ENCODE assay signal across 9 mouse cellular contexts in the genomic region with DNA sequence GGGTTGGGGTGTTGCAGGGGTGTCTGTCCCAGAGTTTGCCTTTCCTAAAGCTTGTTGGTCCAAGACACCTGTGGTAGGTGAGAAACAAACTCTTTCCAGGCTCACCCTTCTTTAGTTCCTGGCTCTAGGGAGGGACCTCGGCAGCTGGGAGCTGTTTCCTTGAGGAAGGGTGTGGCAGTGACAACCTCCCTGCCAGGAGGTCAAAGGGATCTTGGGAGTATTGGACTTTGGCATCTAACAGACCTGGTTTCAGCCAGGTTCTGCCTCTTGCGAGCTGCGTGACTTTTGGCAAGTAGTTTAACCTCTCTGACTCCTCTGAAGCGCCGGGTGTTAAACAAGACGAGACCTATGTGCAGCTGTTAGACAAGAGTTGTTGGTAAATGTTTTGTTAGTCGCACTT. TPM values are rescaled to one million over a fixed set of nuclear protein-coding genes. Genes with fewer than 3 reads are reported as not detected.
DNase-seq lines count a peak whose midpoint lies in the region; ATAC-seq and TF ChIP-seq lines count a peak whose summit lies in the region.
"Had no signal": no experiment of that assay in that cellular context is flagged by ENCODE, and none has a peak within 500 bp of the region (broad histone marks: within the 10 kb centered on the region; RNA-seq: fewer than 3 reads in every experiment).

No protein-coding gene starts in this region.

- no peak for TF ChIP-seq CTCF in testis, adult 2 months (IDR thresholded peaks at IDR 0.05; ENCODE audit: control insufficient read depth, insufficient read depth, insufficient replicate concordance, low read depth, low read length)

- no peak overlapping the region for H3K27ac ChIP-seq in testis, adult 2 months (ENCODE audit: control insufficient read depth, insufficient read depth, low read depth, low read length)
- peak overlapping the region; percentile 82; the same call in 1 of the 2 replicates for H3K27ac ChIP-seq in limb, embryonic 14.5 days (replicated peaks; ENCODE audit: low read depth, low read length)

- WGBS in limb, embryonic 14.5 days: 65% methylated on average over 7 of the region's 7 CpGs

- no peaks in the 10 kb centered on the region for H3K27me3 ChIP-seq in testis, adult 2 months (ENCODE audit: control insufficient read depth, insufficient read depth, low read length)
- no peaks in the 10 kb centered on the region for H3K27me3 ChIP-seq in limb, embryonic 14.5 days (ENCODE audit: control insufficient read depth, insufficient read depth, low read length)

- no peaks in the 10 kb centered on the region for H3K36me3 ChIP-seq in testis, adult 2 months (ENCODE audit: control insufficient read depth, insufficient read depth, low read length)
- H3K36me3 ChIP-seq in limb, embryonic 14.5 days (ENCODE audit: control insufficient read depth, insufficient read depth, low read length): 0 out of 2 replicates have a peak, but pooled peaks cover 5% of the 10 kb centered on the region

- peaks cover 17% of the 10 kb centered on the region for H3K4me1 ChIP-seq in testis, adult 2 months (ENCODE audit: control insufficient read depth, insufficient read depth, low read length)
- H3K4me1 ChIP-seq in limb, embryonic 14.5 days (ENCODE audit: control insufficient read depth, insufficient read depth, low read length): peaks cover 55% of the 10 kb centered on the region

- no peak for ATAC-seq in limb, embryonic 14.5 days (ENCODE audit: low FRiP score, low read depth)

- H3K4me2 ChIP-seq in limb, embryonic 14.5 days (replicated peaks; ENCODE audit: low read depth, low read length, severe bottlenecking): peak overlapping the region; percentile 36

- no peaks in the 10 kb centered on the region for H3K9me3 ChIP-seq in limb, embryonic 14.5 days (ENCODE audit: control insufficient read depth, low read length)

- H3K9ac ChIP-seq in limb, embryonic 14.5 days (ENCODE audit: low read depth, low read length, severe bottlenecking): no peak overlapping the region

- DNase-seq in testis, postnatal 14 days (ENCODE audit: low spot score): no peak
- DNase-seq in heart, postnatal 14 days: peak; percentile 27 to 32
- no peak for DNase-seq in limb, embryonic 14.5 days (ENCODE audit: low spot score)
- no peak for DNase-seq in frontal cortex, postnatal 25 days (ENCODE audit: low spot score in 2 of 2)
- DNase-seq in thymus, postnatal 25 days: no peak
- no peak for DNase-seq in thymus, adult 18-20 months
- DNase-seq in left cerebral cortex, postnatal 25 days (ENCODE audit: low spot score in 2 of 2): no peak

- intact Hi-C loops in heart, postnatal 14 days (cut with DNase I): no loop called here
- intact Hi-C loops in left cerebral cortex, postnatal 25 days (cut with DNase I): no loop called here

- H3K4me3 ChIP-seq in testis, adult 2 months (ENCODE audit: control insufficient read depth, low read depth, low read length): peak overlapping the region; percentile 71
- no peak overlapping the region for H3K4me3 ChIP-seq in limb, embryonic 14.5 days (replicated peaks; ENCODE audit: low read length)
- H3K4me3 ChIP-seq: left cerebral cortex, adult 2 months had no signal

- no peak for TF ChIP-seq POLR2A in testis, adult 2 months (IDR thresholded peaks at IDR 0.05; ENCODE audit: control insufficient read depth, low read depth, low read length)
- TF ChIP-seq POLR2A in limb, embryonic 14.5 days (IDR thresholded peaks at IDR 0.05; ENCODE audit: borderline replicate concordance, extremely low read depth, insufficient read depth, insufficient read length): no peak

RNA-seq across cellular contexts. Expression of gene Ston1, which starts 29.7 kb away (rescaled TPM):
- polyA plus RNA-seq in testis, adult 2 months (2012; rRNA removed): 18.5 and 19.5 TPM in 2 replicates
- 10 to 100 TPM; 25.4 to 25.6 TPM for total RNA-seq in heart, postnatal 14 days (2021)
- 34.8 and 34.9 TPM in 2 replicates for polyA plus RNA-seq in limb, embryonic 14.5 days (2012; rRNA removed)
- 11.3 and 16.2 TPM in 2 replicates for polyA plus RNA-seq in limb, embryonic 14.5 days (2014; fragmentation: Nextera tagmentation; extraction: Ambion mirVana)
- total RNA-seq in left cerebral cortex, postnatal 25 days (2021): 1 to 10 TPM; 5.0 to 7.6 TPM

RNA-seq across cellular contexts. Expression of gene Gtf2a1l, which starts 41.3 kb away (rescaled TPM):
- 371 and 389 TPM in 2 replicates for polyA plus RNA-seq in testis, adult 2 months (2012; rRNA removed)
- not detected for total RNA-seq in heart, postnatal 14 days (2021)
- polyA plus RNA-seq in limb, embryonic 14.5 days (2012; rRNA removed): 0.05 and 0.23 TPM in 2 replicates
- polyA plus RNA-seq in limb, embryonic 14.5 days (2014; fragmentation: Nextera tagmentation; extraction: Ambion mirVana): 0.15 TPM in 1 of 2 replicates, not detected in the other
- under 1 TPM; 0.21 to 0.30 TPM for total RNA-seq in left cerebral cortex, postnatal 25 days (2021)

Comparison
In these comparisons a context has a peak if more than half of its experiments do, and no peak if none do; other contexts are left out.
1. DNase-seq: peak in heart, postnatal 14 days (2 of 2); none in testis, postnatal 14 days (single experiment), limb, embryonic 14.5 days (single experiment), frontal cortex, postnatal 25 days (0 of 2), thymus, postnatal 25 days (single experiment), thymus, adult 18-20 months (0 of 2) and left cerebral cortex, postnatal 25 days (0 of 2).